Mouse (Mus musculus) forebrain, postnatal 0 days (tissue): ENCODE results near the gene Krtap29-1. TPM values are rescaled to one million over a fixed set of nuclear protein-coding genes. Genes with fewer than 3 reads are reported as not detected.

Experiments
- ATAC-seq: fragments of 200-750 bp; cut with Nextera tagmentation; 2 replicates; pipeline ENCODE4 v1.8.0; 2017; ENCODE audit warnings: mild to moderate bottlenecking, moderate library complexity
- DNase-seq: peaks from one replicate; pipeline ENCODE4 v3.0.0-alpha.2; 2015
- H3K27ac ChIP-seq: fragments of 300-500 bp; sonication (generic); 2 replicates; pipeline ENCODE4 v1.5.1; 2014; ENCODE audit warnings: low read depth, mild to moderate bottlenecking, antibody characterized with exemption, low read length, moderate library complexity, mixed read lengths
- H3K27me3 ChIP-seq: fragments of 300-500 bp; sonication (generic); 2 replicates; pipeline ENCODE4 v1.6.1; 2014; ENCODE audit warnings: mild to moderate bottlenecking, low read length, mixed read lengths; ENCODE audit not compliant: insufficient read depth
- H3K36me3 ChIP-seq: fragments of 300-500 bp; sonication (generic); 2 replicates; pipeline ENCODE4 v1.6.1; 2014; ENCODE audit warnings: mild to moderate bottlenecking, moderate library complexity; ENCODE audit not compliant: insufficient read depth
- H3K4me1 ChIP-seq: fragments of 300-500 bp; sonication (generic); 2 replicates; pipeline ENCODE4 v1.6.1; 2014; ENCODE audit warnings: antibody characterized with exemption; ENCODE audit not compliant: insufficient read depth
- H3K4me2 ChIP-seq: fragments of 300-500 bp; sonication (generic); 2 replicates; pipeline ENCODE4 v1.6.1; 2014; ENCODE audit warnings: low read depth, mild to moderate bottlenecking, moderate library complexity
- H3K4me3 ChIP-seq: fragments of 300-500 bp; sonication (generic); 2 replicates; pipeline ENCODE4 v1.5.1; 2014; ENCODE audit warnings: low read depth, low read length, mixed read lengths
- H3K9ac ChIP-seq: fragments of 300-500 bp; sonication (generic); 2 replicates; pipeline ENCODE4 v1.6.1; 2014; ENCODE audit warnings: mild to moderate bottlenecking
- H3K9me3 ChIP-seq: fragments of 300-500 bp; sonication (generic); 2 replicates; pipeline ENCODE4 v1.6.1; 2016; ENCODE audit warnings: low read length
- CTCF ChIP-seq: sonication (generic); IDR thresholded peaks from 2 replicates; pipeline ENCODE4 v1.5.1; 2016; ENCODE audit warnings: antibody characterized with exemption, control low read depth, low read depth
- WGBS: fragments of 180-500 bp; shearing (Covaris S2); extraction: QIAGEN DNeasy Blood & Tissue Kit; methylation state at CpG from one replicate; pipeline ENCODE4 v1.1.7; 2014; 5-methylcytosine and 5-hydroxymethylcytosine counted together
- polyA plus RNA-seq: library from polyadenylated mRNA; unstranded; fragments of >200 nt; fragmentation: Nextera tagmentation; extraction: Ambion mirVana; gene quantifications from 2 replicates; pipeline ENCODE4 v1.2.1, GENCODE M21; 2015
- total RNA-seq: library from RNA; depleted of rRNA; stranded (reverse); fragments of >200 nt; gene quantifications from 2 replicates; pipeline ENCODE4 v1.2.3, GENCODE M21; 2014

The Krtap29-1 gene
- total and polyA plus RNA-seq, 2 experiments from 2014 or later: not detected

DNA sequence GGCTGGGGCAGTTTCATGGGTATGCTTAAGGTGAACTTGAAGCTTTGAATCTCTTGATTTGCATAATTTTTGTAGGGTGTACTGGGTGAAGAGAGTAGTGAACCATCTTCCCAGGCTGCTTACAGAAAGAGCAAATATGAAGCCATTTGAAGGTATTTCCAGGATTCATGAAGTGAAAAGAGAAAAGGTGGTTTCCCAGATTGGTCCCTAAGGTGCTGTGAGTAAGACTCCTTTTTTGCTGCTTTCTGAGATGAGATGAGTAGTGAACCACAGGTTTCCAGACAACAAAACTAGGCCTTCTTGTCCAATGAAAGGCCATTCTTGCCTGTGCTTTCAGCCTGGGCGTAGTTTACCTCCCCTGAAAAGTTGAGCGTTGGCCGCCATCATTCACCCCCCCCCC is 9.7 kb upstream of the Krtap29-1 start:
- H3K4me3 ChIP-seq: no peak overlapping the region
- no peaks in the 10 kb centered on the region for H3K4me1 ChIP-seq
- no peaks in the 10 kb centered on the region for H3K27me3 ChIP-seq
- no peak overlapping the region for H3K4me2 ChIP-seq
- no peaks in the 10 kb centered on the region for H3K36me3 ChIP-seq
- ATAC-seq (no peak), DNase-seq (no peak)
- H3K9ac ChIP-seq: no peak overlapping the region
- no peaks in the 10 kb centered on the region for H3K9me3 ChIP-seq
- H3K27ac ChIP-seq: no peak overlapping the region
- 87% methylated on average over 3 of the region's 3 CpGs for WGBS
- TF ChIP-seq CTCF: no peak

DNA sequence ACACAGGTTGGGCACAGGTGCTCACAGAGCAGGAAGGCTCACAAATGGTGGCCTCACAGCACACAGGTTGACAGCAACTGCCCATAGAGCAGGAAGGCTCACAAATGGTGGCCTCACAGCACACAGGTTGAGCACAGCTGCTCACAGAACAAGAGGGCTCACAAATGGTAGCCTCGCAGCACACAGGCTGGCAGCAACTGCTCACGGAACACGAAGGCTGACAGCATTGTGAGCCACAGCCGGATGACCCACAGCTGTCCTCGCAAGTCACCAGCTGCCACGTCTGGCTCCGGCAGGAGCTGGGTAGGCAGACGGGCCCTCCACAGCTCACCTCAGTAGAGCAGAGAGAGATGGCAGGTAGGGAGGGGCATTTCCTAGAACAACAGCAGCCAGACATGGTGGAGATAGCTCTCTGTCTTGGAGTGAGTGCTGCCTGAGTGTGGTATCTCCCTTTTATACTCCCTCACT is 7.4 kb upstream of the Krtap29-1 start, which contains the start of gene Krtap16-1:
TSS of gene Krtap16-1 (minus strand) at position 418 of the 468 bp plus-strand sequence.
- DNase-seq (no peak), ATAC-seq (peak; percentile 17)
- Histone ChIP-seq H3K9me3 (no peaks in the 10 kb centered on the region), H3K27me3 (no peaks in the 10 kb centered on the region), H3K4me2 (0 out of 2 replicates have a peak within 1 kb of the TSS, but pooled peaks have one; percentile 8), H3K4me1 (no peaks in the 10 kb centered on the region), H3K36me3 (no peaks in the 10 kb centered on the region), H3K9ac (no peak within 1 kb of the TSS), H3K4me3 (no peak within 1 kb of the TSS), H3K27ac (peak within 1 kb of the TSS; percentile 70)
- 74% methylated on average over 8 of the region's 8 CpGs for WGBS
- TF ChIP-seq CTCF: no peak

DNA sequence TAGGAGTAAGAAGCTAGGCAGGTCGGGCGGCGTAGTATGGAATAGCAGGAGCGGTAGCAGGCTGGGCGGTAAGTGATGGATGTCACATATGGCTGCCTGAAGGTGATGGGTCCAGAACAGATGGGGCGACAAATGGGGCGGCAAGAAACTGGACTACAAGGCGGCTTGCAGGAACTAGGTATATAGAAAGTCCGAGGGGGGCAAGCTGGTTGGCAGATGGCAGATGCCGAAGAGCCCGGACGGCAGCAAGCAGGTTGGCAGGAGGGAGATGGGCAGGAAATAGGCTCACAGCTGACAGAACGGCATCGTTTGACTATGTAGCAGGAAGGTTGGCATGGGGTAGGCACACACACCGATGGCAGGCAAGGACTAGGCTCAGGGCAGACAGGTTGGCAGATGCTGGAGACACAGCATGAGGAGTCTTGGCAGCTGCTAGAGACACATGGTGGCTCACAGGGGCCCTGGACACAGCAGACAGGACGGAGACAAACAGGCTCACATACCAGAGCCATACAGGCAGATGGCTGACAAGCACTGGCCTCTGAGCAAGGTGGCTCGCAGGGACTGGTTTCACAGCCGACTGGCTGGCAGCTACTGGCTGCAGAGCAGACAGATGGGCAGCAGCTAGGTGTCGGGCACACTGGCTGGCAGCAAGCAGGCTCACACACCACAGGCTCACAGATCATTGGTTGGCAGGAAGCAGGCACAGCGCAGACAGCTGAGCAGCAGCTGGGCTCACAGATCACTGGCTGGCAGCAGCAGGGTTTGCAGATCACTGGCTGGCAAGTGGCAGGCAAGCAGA is 6.6 kb upstream of the Krtap29-1 start:
- WGBS: 62% methylated on average over 20 of the region's 20 CpGs
- no peak overlapping the region for H3K9ac ChIP-seq
- no peaks in the 10 kb centered on the region for H3K9me3 ChIP-seq
- peak overlapping the region; percentile 70 for H3K27ac ChIP-seq
- no peaks in the 10 kb centered on the region for H3K27me3 ChIP-seq
- no peaks in the 10 kb centered on the region for H3K36me3 ChIP-seq
- 0 out of 2 replicates have a peak overlapping the region, but pooled peaks have one; percentile 8 for H3K4me2 ChIP-seq
- H3K4me1 ChIP-seq: no peaks in the 10 kb centered on the region
- DNase-seq (peak; percentile 74), ATAC-seq (peak; percentile 94)
- no peak overlapping the region for H3K4me3 ChIP-seq
- no peak for TF ChIP-seq CTCF

DNA sequence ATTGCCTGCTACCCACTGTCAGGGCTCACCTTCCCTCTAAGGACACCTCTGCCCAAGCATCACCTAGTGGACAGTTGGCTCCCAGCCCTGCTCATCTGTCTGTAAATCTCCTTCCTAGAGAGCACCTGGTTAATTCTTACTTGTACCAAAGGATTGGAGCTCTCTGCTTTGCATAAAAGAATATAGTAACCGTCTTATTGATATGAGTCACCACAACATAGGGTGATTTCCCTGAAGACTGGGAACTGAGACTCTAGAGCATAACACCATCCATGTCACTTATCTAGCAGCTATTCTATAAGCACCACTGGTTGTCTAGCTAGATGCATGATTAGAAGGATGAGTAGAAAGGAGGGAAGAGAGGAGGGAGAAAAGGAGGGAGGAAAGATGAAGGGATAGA is 4.6 kb upstream of the Krtap29-1 start:
- Histone ChIP-seq H3K4me3 (no peak overlapping the region), H3K9me3 (no peaks in the 10 kb centered on the region), H3K36me3 (no peaks in the 10 kb centered on the region), H3K4me2 (no peak overlapping the region), H3K4me1 (no peaks in the 10 kb centered on the region), H3K27me3 (no peaks in the 10 kb centered on the region), H3K9ac (no peak overlapping the region), H3K27ac (no peak overlapping the region)
- WGBS: 94% methylated on average over 1 of the region's 1 CpGs
- TF ChIP-seq CTCF: no peak
- ATAC-seq: no peak
- DNase-seq: no peak

DNA sequence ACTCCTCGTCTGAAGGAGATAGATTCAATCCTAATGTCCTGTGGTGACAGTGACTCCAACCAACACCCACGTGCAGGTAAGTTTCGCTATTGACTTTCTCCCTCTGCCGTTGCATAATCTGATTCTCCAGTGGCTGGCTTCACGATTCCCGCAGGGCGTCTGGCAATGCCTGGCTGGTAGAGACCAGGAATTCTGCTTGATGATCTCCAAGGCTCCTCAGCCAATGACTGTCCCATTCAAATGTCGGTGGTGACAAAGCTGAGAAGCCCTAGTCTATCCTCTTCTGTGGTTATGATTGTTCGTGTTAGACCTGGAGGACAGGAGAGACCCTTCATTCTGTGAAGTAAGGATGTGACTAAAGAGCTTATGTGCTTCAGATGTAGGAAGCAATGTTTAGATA is 3.9 kb upstream of the Krtap29-1 start:
- Histone ChIP-seq H3K9ac (no peak overlapping the region), H3K27me3 (no peaks in the 10 kb centered on the region), H3K4me2 (no peak overlapping the region), H3K9me3 (no peaks in the 10 kb centered on the region), H3K27ac (no peak overlapping the region), H3K4me1 (no peaks in the 10 kb centered on the region), H3K4me3 (no peak overlapping the region), H3K36me3 (no peaks in the 10 kb centered on the region)
- no peak for ATAC-seq
- no peak for DNase-seq
- WGBS: 90% methylated on average over 9 of the region's 9 CpGs
- TF ChIP-seq CTCF: no peak

DNA sequence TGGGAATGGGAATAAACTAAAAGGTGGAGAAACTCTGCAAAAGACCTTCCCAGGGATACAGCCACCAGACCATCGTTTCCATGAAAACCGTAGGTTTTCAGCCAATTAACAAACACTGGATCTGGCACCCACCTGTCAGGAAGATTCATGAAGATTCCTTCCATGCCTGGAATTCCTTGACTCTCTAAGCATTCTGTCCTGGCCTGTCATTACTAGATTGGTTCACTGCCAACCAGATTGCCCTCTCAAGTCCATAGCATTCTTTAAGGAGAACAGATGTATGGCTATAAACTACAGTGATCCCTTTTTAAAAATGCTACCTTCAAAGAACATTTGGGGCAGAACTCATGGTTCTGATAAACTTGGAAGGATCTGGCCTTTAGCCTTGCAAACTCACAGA is 12.9 kb downstream of the Krtap29-1 start:
- no peaks in the 10 kb centered on the region for H3K4me1 ChIP-seq
- no peak overlapping the region for H3K4me3 ChIP-seq
- H3K36me3 ChIP-seq: no peaks in the 10 kb centered on the region
- H3K4me2 ChIP-seq: no peak overlapping the region
- no peak for TF ChIP-seq CTCF
- 89% methylated on average over 2 of the region's 2 CpGs for WGBS
- DNase-seq (no peak), ATAC-seq (no peak)
- no peaks in the 10 kb centered on the region for H3K27me3 ChIP-seq
- H3K27ac ChIP-seq: no peak overlapping the region
- H3K9me3 ChIP-seq: no peaks in the 10 kb centered on the region
- no peak overlapping the region for H3K9ac ChIP-seq

DNA sequence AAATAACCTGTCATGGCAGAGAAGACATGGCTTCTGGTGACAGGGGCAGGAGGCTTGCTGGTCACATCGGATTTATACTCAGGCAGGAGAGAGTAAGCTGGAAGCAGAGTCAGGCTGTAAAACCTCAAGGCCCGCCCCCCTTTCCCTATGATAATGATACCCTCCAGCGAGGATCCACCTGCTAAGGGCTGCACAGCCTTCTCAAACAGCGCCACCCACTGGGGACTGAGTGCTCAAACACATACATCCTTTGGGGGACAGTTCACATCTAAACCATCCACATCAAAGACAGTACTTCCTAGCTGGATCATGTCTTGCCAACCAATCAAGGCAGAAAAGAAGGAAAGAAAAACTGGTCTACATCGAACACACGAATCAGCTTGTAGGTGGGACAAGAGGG is 14.6 kb downstream of the Krtap29-1 start:
- Histone ChIP-seq H3K4me3 (no peak overlapping the region), H3K36me3 (no peaks in the 10 kb centered on the region), H3K27me3 (no peaks in the 10 kb centered on the region), H3K4me1 (no peaks in the 10 kb centered on the region), H3K9ac (no peak overlapping the region), H3K27ac (no peak overlapping the region), H3K4me2 (no peak overlapping the region), H3K9me3 (no peaks in the 10 kb centered on the region)
- WGBS: 49% methylated on average over 6 of the region's 6 CpGs
- ATAC-seq: no peak
- no peak for TF ChIP-seq CTCF
- no peak for DNase-seq
